In the genomic region with DNA sequence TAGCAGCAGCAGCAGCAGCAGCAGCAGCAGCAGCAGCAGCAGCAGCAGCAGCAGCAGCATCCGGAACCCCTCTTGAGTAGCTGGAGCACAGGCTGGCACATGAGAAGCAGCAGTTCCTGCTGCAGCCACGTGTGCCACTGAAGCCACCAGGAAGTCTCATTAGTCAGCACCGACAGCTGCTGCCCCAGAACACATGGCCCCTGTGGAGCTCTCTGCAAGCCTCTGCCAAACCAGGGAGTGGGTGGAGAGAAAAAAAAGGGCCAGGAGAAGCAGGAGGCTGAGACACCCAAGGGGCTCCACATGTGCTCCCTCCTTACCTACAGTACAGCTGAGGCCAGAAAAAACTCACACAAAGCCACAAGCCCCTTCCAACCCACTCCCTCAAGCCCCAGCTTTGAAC, we compare ENCODE assay signal across 9 mouse cellular contexts.
DNase-seq lines count a peak whose midpoint lies in the region; ATAC-seq and TF ChIP-seq lines count a peak whose summit lies in the region.
"Had no signal": no experiment of that assay in that cellular context is flagged by ENCODE, and none has a peak within 500 bp of the region (broad histone marks: within the 10 kb centered on the region; RNA-seq: fewer than 3 reads in every experiment).

No protein-coding gene starts in this region.

- peak overlapping the region; percentile 74 for H3K27ac ChIP-seq in hindbrain, embryonic 16.5 days (ENCODE audit: low read depth, low read length)
- H3K27ac ChIP-seq in limb, embryonic 13.5 days: peak overlapping the region; percentile 15; the same call in 1 of the 2 replicates
- H3K27ac ChIP-seq in midbrain, postnatal 0 days (ENCODE audit: low read depth, low read length): no peak overlapping the region

- H3K4me1 ChIP-seq in hindbrain, embryonic 16.5 days (ENCODE audit: control insufficient read depth, insufficient read depth, low read depth, low read length): peaks cover 84% of the 10 kb centered on the region
- peaks cover 90% of the 10 kb centered on the region for H3K4me1 ChIP-seq in limb, embryonic 13.5 days
- H3K4me1 ChIP-seq in midbrain, postnatal 0 days (ENCODE audit: insufficient read depth, low read length): peaks cover 14% of the 10 kb centered on the region

- no peaks in the 10 kb centered on the region for H3K9me3 ChIP-seq in hindbrain, embryonic 16.5 days (ENCODE audit: control insufficient read depth, low read length)
- H3K9me3 ChIP-seq in limb, embryonic 13.5 days: no peaks in the 10 kb centered on the region
- no peaks in the 10 kb centered on the region for H3K9me3 ChIP-seq in midbrain, postnatal 0 days (ENCODE audit: low read length)

- H3K4me3 ChIP-seq in hindbrain, embryonic 16.5 days (ENCODE audit: low read length): no peak overlapping the region
- no peak overlapping the region for H3K4me3 ChIP-seq in limb, embryonic 13.5 days
- no peak overlapping the region for H3K4me3 ChIP-seq in midbrain, postnatal 0 days (ENCODE audit: low read depth, low read length)
- H3K4me3 ChIP-seq: erythroblast, embryonic 14.5 days had no signal

- no peak for TF ChIP-seq CTCF in midbrain, postnatal 0 days (IDR thresholded peaks at IDR 0.05)

- peak; percentile 62 for ATAC-seq in activated CD4-positive, CD25-positive, alpha-beta regulatory T cell, adult 4 months
- peak; percentile 56; the same call in 1 of the 2 replicates for ATAC-seq in hindbrain, embryonic 16.5 days
- ATAC-seq in limb, embryonic 13.5 days (ENCODE audit: low FRiP score, low read depth): 0 out of 2 replicates have a peak, but pooled peaks have one; percentile 49
- peak; percentile 11; the same call in 1 of the 2 replicates for ATAC-seq in midbrain, postnatal 0 days (ENCODE audit: low FRiP score)
- no peak for ATAC-seq in monocyte, adult 5-6 weeks (replicated peaks; ENCODE audit: insufficient number of reproducible peaks, low FRiP score, low TSS enrichment, poor library complexity, severe bottlenecking)

- no peak overlapping the region for H3K9ac ChIP-seq in hindbrain, embryonic 16.5 days (ENCODE audit: low read depth, low read length)
- H3K9ac ChIP-seq in limb, embryonic 13.5 days: no peak overlapping the region
- H3K9ac ChIP-seq in midbrain, postnatal 0 days (replicated peaks; ENCODE audit: low read length, poor library complexity, severe bottlenecking): no peak overlapping the region

- DNase-seq in CD4-positive, CD25-positive, alpha-beta regulatory T cell, adult 2 months (ENCODE audit: low read depth, low spot score): peak; percentile 84
- DNase-seq in frontal cortex, postnatal 10 days (ENCODE audit: low spot score in 2 of 2): peak; percentile 35 to 57
- DNase-seq in midbrain, postnatal 0 days (ENCODE audit: low spot score): peak; percentile 67
- DNase-seq in telencephalon, adult 2 months (ENCODE audit: low read depth, low spot score): peak; percentile 55

- H3K27me3 ChIP-seq in hindbrain, embryonic 16.5 days (replicated peaks; ENCODE audit: control insufficient read depth, insufficient read depth, low read length): no peaks in the 10 kb centered on the region
- H3K27me3 ChIP-seq in limb, embryonic 13.5 days: peaks cover 20% of the 10 kb centered on the region; the same call in 1 of the 2 replicates
- H3K27me3 ChIP-seq in midbrain, postnatal 0 days (ENCODE audit: insufficient read depth, low read length): no peaks in the 10 kb centered on the region

- 3% methylated on average over 3 of the region's 3 CpGs for WGBS in hindbrain, embryonic 16.5 days
- WGBS in limb, embryonic 13.5 days: 4% methylated on average over 3 of the region's 3 CpGs
- 12% methylated on average over 3 of the region's 3 CpGs for WGBS in midbrain, postnatal 0 days

- H3K4me2 ChIP-seq in hindbrain, embryonic 16.5 days (ENCODE audit: low read length): no peak overlapping the region
- H3K4me2 ChIP-seq in limb, embryonic 13.5 days (replicated peaks): no peak overlapping the region
- H3K4me2 ChIP-seq in midbrain, postnatal 0 days (ENCODE audit: low read depth, low read length, poor library complexity, severe bottlenecking): no peak overlapping the region

- no peaks in the 10 kb centered on the region for H3K36me3 ChIP-seq in hindbrain, embryonic 16.5 days (ENCODE audit: control insufficient read depth, insufficient read depth, low read length)
- H3K36me3 ChIP-seq in limb, embryonic 13.5 days: no peaks in the 10 kb centered on the region
- H3K36me3 ChIP-seq in midbrain, postnatal 0 days (ENCODE audit: insufficient read depth, low read length): no peaks in the 10 kb centered on the region
